Mouse (Mus musculus): ENCODE data around the gene Tmco1. TPM values are rescaled to one million over a fixed set of nuclear protein-coding genes. Genes with fewer than 3 reads are reported as not detected.

Tmco1 gene
- polyA plus RNA-seq, 1 experiment from 2014 or later, result 86.5 TPM

GRCm38 (mm10) chr1:167288665-167289538 is 19.3 kb upstream of the Tmco1 start:
- H3K9ac ChIP-seq (ENCODE audit: low read depth, low read length), result no peak overlapping the region
- no peaks in the 10 kb centered on the region for H3K9me3 ChIP-seq (ENCODE audit: control insufficient read depth, low read length)
- 42% methylated on average over 11 of the region's 11 CpGs for WGBS
- no peak overlapping the region for H3K4me2 ChIP-seq (replicated peaks; ENCODE audit: low read depth, low read length)
- no peaks in the 10 kb centered on the region for H3K36me3 ChIP-seq (ENCODE audit: control insufficient read depth, insufficient read depth, low read length)
- no peak overlapping the region for H3K4me3 ChIP-seq (ENCODE audit: low read length)
- H3K4me1 ChIP-seq (ENCODE audit: control insufficient read depth, insufficient read depth, low read length), result peaks cover 7% of the 10 kb centered on the region; the same call in 1 of the 2 replicates
- no peak overlapping the region for H3K27ac ChIP-seq (ENCODE audit: low read depth, low read length)
- peaks cover 3% of the 10 kb centered on the region; the same call in 1 of the 2 replicates for H3K27me3 ChIP-seq (ENCODE audit: control insufficient read depth, insufficient read depth, low read length)
- no peak for ATAC-seq (ENCODE audit: low FRiP score, low TSS enrichment)

GRCm38 (mm10) chr1:167289567-167290262 is 18.5 kb upstream of the Tmco1 start:
- Histone ChIP-seq H3K9me3 (ENCODE audit: control insufficient read depth, low read length) (no peaks in the 10 kb centered on the region), H3K9ac (ENCODE audit: low read depth, low read length) (no peak overlapping the region), H3K27ac (ENCODE audit: low read depth, low read length) (no peak overlapping the region), H3K4me2 (replicated peaks; ENCODE audit: low read depth, low read length) (no peak overlapping the region), H3K4me1 (ENCODE audit: control insufficient read depth, insufficient read depth, low read length) (peaks cover 7% of the 10 kb centered on the region; the same call in 1 of the 2 replicates), H3K36me3 (ENCODE audit: control insufficient read depth, insufficient read depth, low read length) (no peaks in the 10 kb centered on the region), H3K27me3 (ENCODE audit: control insufficient read depth, insufficient read depth, low read length) (peaks cover 3% of the 10 kb centered on the region; the same call in 1 of the 2 replicates), H3K4me3 (ENCODE audit: low read length) (no peak overlapping the region)
- 5% methylated on average over 11 of the region's 11 CpGs for WGBS
- peak; percentile 50; the same call in 1 of the 2 replicates for ATAC-seq (ENCODE audit: low FRiP score, low TSS enrichment)

DNA sequence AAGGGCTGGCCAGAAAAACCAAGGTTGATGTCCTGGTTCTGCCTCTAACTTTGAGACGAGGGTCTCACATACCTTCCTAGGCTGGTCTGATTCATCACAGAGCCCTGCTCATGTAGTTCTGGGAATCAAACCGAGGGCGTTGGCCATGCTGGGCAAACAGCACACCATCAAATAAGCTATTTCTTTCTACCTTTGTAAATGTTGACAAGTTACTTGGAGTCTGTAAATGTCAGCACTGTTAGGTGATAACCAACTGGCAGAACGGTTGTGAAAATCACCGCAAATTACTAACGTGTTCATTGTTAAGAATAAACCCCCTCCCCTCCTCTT is 17.9 kb upstream of the Tmco1 start:
- Histone ChIP-seq H3K9me3 (ENCODE audit: control insufficient read depth, low read length) (no peaks in the 10 kb centered on the region), H3K4me2 (replicated peaks; ENCODE audit: low read depth, low read length) (no peak overlapping the region), H3K36me3 (ENCODE audit: control insufficient read depth, insufficient read depth, low read length) (no peaks in the 10 kb centered on the region), H3K27ac (ENCODE audit: low read depth, low read length) (no peak overlapping the region), H3K4me1 (ENCODE audit: control insufficient read depth, insufficient read depth, low read length) (peaks cover 7% of the 10 kb centered on the region; the same call in 1 of the 2 replicates), H3K27me3 (ENCODE audit: control insufficient read depth, insufficient read depth, low read length) (peaks cover 3% of the 10 kb centered on the region; the same call in 1 of the 2 replicates), H3K9ac (ENCODE audit: low read depth, low read length) (no peak overlapping the region), H3K4me3 (ENCODE audit: low read length) (no peak overlapping the region)
- ATAC-seq (ENCODE audit: low FRiP score, low TSS enrichment), result no peak
- 34% methylated on average over 6 of the region's 6 CpGs for WGBS

DNA sequence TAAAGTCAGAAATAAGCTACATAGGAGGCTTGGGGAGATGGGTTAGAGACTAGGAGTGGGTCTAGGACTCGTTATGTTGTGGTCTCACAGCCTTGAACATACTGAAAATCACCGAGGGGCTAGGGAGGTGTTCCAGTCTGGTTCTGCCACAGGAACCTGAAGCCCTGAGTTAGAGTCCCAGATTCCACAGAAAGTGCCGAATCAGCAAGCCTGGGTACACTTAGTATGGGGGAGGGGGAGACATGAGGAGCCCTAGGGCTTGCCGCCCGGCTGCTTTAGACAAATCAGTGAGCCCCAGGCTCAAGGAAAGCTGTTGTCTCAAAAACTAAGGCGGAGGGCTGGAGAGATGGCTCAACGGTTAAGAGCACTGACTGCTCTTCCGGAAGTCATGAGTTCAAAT is 16.6 kb upstream of the Tmco1 start:
- ATAC-seq (ENCODE audit: low FRiP score, low TSS enrichment), result no peak
- WGBS, result 71% methylated on average over 8 of the region's 8 CpGs
- H3K27me3 ChIP-seq (ENCODE audit: control insufficient read depth, insufficient read depth, low read length), result peaks cover 3% of the 10 kb centered on the region; the same call in 1 of the 2 replicates
- no peak overlapping the region for H3K4me2 ChIP-seq (replicated peaks; ENCODE audit: low read depth, low read length)
- H3K36me3 ChIP-seq (ENCODE audit: control insufficient read depth, insufficient read depth, low read length), result no peaks in the 10 kb centered on the region
- no peak overlapping the region for H3K4me3 ChIP-seq (ENCODE audit: low read length)
- H3K9ac ChIP-seq (ENCODE audit: low read depth, low read length), result no peak overlapping the region
- no peaks in the 10 kb centered on the region for H3K9me3 ChIP-seq (ENCODE audit: control insufficient read depth, low read length)
- H3K4me1 ChIP-seq (ENCODE audit: control insufficient read depth, insufficient read depth, low read length), result peaks cover 7% of the 10 kb centered on the region; the same call in 1 of the 2 replicates
- H3K27ac ChIP-seq (ENCODE audit: low read depth, low read length), result no peak overlapping the region

- no peak overlapping the region for H3K27ac ChIP-seq (ENCODE audit: low read depth, low read length)
- H3K4me3 ChIP-seq (ENCODE audit: low read length), result no peak overlapping the region
- ATAC-seq (ENCODE audit: low FRiP score, low TSS enrichment), result peak; percentile 67
- 8% methylated on average over 11 of the region's 11 CpGs for WGBS
- no peak overlapping the region for H3K4me2 ChIP-seq (replicated peaks; ENCODE audit: low read depth, low read length)
- no peaks in the 10 kb centered on the region for H3K36me3 ChIP-seq (ENCODE audit: control insufficient read depth, insufficient read depth, low read length)
- H3K9ac ChIP-seq (ENCODE audit: low read depth, low read length), result no peak overlapping the region
- H3K27me3 ChIP-seq (ENCODE audit: control insufficient read depth, insufficient read depth, low read length), result peaks cover 3% of the 10 kb centered on the region; the same call in 1 of the 2 replicates
- peaks cover 7% of the 10 kb centered on the region; the same call in 1 of the 2 replicates for H3K4me1 ChIP-seq (ENCODE audit: control insufficient read depth, insufficient read depth, low read length)
- no peaks in the 10 kb centered on the region for H3K9me3 ChIP-seq (ENCODE audit: control insufficient read depth, low read length)
Measured at GRCm38 (mm10) chr1:167292447-167292846, 15.7 kb upstream of the Tmco1 start.

- Histone ChIP-seq H3K36me3 (ENCODE audit: control insufficient read depth, insufficient read depth, low read length) (no peaks in the 10 kb centered on the region), H3K27ac (ENCODE audit: low read depth, low read length) (no peak overlapping the region), H3K27me3 (ENCODE audit: control insufficient read depth, insufficient read depth, low read length) (no peaks in the 10 kb centered on the region), H3K4me3 (ENCODE audit: low read length) (no peak overlapping the region), H3K9me3 (ENCODE audit: control insufficient read depth, low read length) (no peaks in the 10 kb centered on the region), H3K9ac (ENCODE audit: low read depth, low read length) (no peak overlapping the region), H3K4me2 (replicated peaks; ENCODE audit: low read depth, low read length) (no peak overlapping the region), H3K4me1 (ENCODE audit: control insufficient read depth, insufficient read depth, low read length) (no peaks in the 10 kb centered on the region)
- ATAC-seq (ENCODE audit: low FRiP score, low TSS enrichment), result no peak
- WGBS, result 51% methylated on average over 13 of the region's 13 CpGs
Measured at GRCm38 (mm10) chr1:167295679-167296402, 12.3 kb upstream of the Tmco1 start.

DNA sequence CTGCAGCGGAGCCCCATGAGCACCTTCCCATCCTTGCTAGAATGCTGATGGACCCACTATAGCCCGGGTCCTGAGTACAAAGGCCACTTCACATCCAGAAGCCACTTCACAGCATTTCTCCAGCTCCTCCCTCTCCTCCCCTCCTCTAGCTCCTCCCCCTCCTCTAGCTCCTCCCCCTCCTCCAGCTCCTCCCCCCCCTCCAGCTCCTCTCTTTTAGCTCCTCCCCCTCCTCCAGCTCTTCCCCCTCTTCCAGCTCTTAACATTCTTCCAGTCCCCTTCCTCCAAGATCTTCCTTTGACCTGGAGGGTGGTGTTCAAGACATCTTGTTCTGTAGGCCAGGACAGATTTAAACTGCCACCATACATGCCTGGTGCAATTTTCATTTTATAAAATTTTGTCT is 8.1 kb upstream of the Tmco1 start:
- Histone ChIP-seq H3K4me3 (ENCODE audit: low read length) (no peak overlapping the region), H3K36me3 (ENCODE audit: control insufficient read depth, insufficient read depth, low read length) (no peaks in the 10 kb centered on the region), H3K27ac (ENCODE audit: low read depth, low read length) (no peak overlapping the region), H3K4me2 (replicated peaks; ENCODE audit: low read depth, low read length) (no peak overlapping the region), H3K9me3 (ENCODE audit: control insufficient read depth, low read length) (no peaks in the 10 kb centered on the region), H3K9ac (ENCODE audit: low read depth, low read length) (no peak overlapping the region), H3K4me1 (ENCODE audit: control insufficient read depth, insufficient read depth, low read length) (no peaks in the 10 kb centered on the region), H3K27me3 (ENCODE audit: control insufficient read depth, insufficient read depth, low read length) (no peaks in the 10 kb centered on the region)
- ATAC-seq (ENCODE audit: low FRiP score, low TSS enrichment), result no peak
- WGBS, result 58% methylated on average over 2 of the region's 2 CpGs

DNA sequence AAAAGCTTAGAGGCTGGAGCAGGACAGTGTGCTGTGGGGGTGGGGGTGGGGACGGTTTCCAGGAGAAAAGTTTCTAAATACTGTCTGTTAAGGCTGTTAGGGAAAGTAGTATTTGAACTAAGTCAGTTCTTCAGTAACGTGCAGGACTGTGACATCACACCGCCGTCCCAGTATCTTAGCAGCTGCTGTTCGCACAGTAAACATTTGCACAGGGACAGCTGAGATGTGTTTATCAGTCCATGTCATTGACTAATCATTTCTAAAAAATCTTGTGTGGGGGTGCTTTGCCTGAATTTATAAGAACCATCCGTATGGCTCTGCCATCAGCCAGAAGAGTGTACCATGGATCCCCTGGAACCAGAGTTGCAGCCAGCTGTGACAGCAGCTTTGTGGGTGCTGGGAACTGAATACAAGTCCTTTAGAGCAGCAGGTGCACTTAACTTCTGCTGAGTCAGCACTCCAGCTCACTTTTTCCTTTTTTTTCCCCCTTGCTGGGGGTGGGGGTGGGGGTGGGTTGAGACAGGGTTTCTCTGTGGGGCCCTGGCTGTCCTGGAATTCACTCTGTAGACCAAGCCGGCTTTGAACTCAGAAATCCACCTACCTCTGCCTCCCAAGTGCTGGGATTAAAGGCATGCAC is 2.6 kb upstream of the Tmco1 start:
- H3K9ac ChIP-seq (ENCODE audit: low read depth, low read length), result no peak overlapping the region
- no peak overlapping the region for H3K27ac ChIP-seq (ENCODE audit: low read depth, low read length)
- no peak overlapping the region for H3K4me2 ChIP-seq (replicated peaks; ENCODE audit: low read depth, low read length)
- H3K36me3 ChIP-seq (ENCODE audit: control insufficient read depth, insufficient read depth, low read length), result no peaks in the 10 kb centered on the region; the same call in 1 of the 2 replicates
- ATAC-seq (ENCODE audit: low FRiP score, low TSS enrichment), result no peak
- H3K4me3 ChIP-seq (ENCODE audit: low read length), result no peak overlapping the region
- no peaks in the 10 kb centered on the region for H3K27me3 ChIP-seq (ENCODE audit: control insufficient read depth, insufficient read depth, low read length)
- H3K9me3 ChIP-seq (ENCODE audit: control insufficient read depth, low read length), result no peaks in the 10 kb centered on the region
- 80% methylated on average over 7 of the region's 7 CpGs for WGBS
- peaks cover 7% of the 10 kb centered on the region for H3K4me1 ChIP-seq (ENCODE audit: control insufficient read depth, insufficient read depth, low read length)
